Mouse (Mus musculus) ES-Bruce4 (cell line): ENCODE measurements around the gene Gemin7. TPM values are rescaled to one million over a fixed set of nuclear protein-coding genes. Genes with fewer than 3 reads are reported as not detected.
A peak's percentile ranks its signal among the peaks of the same experiment; 100 is the strongest.

ENCODE experiments used
- H3K27ac ChIP-seq: 2 replicates; pipeline ENCODE4 v1.5.1; 2012; ENCODE audit warnings: low read length, inconsistent platforms; ENCODE audit not compliant: insufficient read depth
- H3K27me3 ChIP-seq: 2 replicates; pipeline ENCODE4 v1.6.1; 2012; ENCODE audit warnings: mild to moderate bottlenecking, low read length, inconsistent platforms; ENCODE audit not compliant: control insufficient read depth, poor library complexity, insufficient read depth, severe bottlenecking
- H3K36me3 ChIP-seq: 2 replicates; pipeline ENCODE4 v1.6.1; 2012; ENCODE audit warnings: inconsistent platforms, mild to moderate bottlenecking, low read length, moderate library complexity; ENCODE audit not compliant: control insufficient read depth, poor library complexity, insufficient read depth, severe bottlenecking
- H3K4me1 ChIP-seq: one replicate; pipeline ENCODE4 v1.8.1; 2011; ENCODE audit warnings: low read length; ENCODE audit not compliant: control insufficient read depth, insufficient read depth
- H3K4me3 ChIP-seq: 2 replicates; pipeline ENCODE4 v1.5.1; 2011; ENCODE audit warnings: low read depth, mild to moderate bottlenecking, low read length
- H3K9ac ChIP-seq: 2 replicates; pipeline ENCODE4 v1.6.1; 2012; ENCODE audit warnings: low read depth, mild to moderate bottlenecking, inconsistent platforms; ENCODE audit not compliant: poor library complexity, severe bottlenecking
- H3K9me3 ChIP-seq: replicated peaks from 2 replicates; pipeline ENCODE4 v1.6.1; 2012; ENCODE audit warnings: mild to moderate bottlenecking, low read length, inconsistent platforms; ENCODE audit not compliant: control insufficient read depth, poor library complexity, insufficient read depth, severe bottlenecking
- CTCF ChIP-seq: IDR thresholded peaks from one replicate; pipeline ENCODE4 v1.8.1; 2011; ENCODE audit warnings: low read depth, low read length
- EP300 ChIP-seq: IDR thresholded peaks from 2 replicates; pipeline ENCODE4 v1.6.1; 2011; ENCODE audit warnings: low read depth, low read length; ENCODE audit not compliant: insufficient read depth
- POLR2A ChIP-seq: IDR thresholded peaks from one replicate; pipeline ENCODE4 v1.8.1; 2011; ENCODE audit warnings: low read length; ENCODE audit not compliant: insufficient read depth
- polyA plus RNA-seq: library from polyadenylated mRNA; stranded (reverse); fragments of >200 nt; gene quantifications from 2 replicates; pipeline ENCODE4 v1.2.4, GENCODE M21; 2011; ENCODE audit warnings: low read depth; ENCODE audit not compliant: missing spikeins, insufficient read depth, insufficient read length

Gene Gemin7
- polyA plus RNA-seq, 1 experiment: 30.5 TPM

DNA sequence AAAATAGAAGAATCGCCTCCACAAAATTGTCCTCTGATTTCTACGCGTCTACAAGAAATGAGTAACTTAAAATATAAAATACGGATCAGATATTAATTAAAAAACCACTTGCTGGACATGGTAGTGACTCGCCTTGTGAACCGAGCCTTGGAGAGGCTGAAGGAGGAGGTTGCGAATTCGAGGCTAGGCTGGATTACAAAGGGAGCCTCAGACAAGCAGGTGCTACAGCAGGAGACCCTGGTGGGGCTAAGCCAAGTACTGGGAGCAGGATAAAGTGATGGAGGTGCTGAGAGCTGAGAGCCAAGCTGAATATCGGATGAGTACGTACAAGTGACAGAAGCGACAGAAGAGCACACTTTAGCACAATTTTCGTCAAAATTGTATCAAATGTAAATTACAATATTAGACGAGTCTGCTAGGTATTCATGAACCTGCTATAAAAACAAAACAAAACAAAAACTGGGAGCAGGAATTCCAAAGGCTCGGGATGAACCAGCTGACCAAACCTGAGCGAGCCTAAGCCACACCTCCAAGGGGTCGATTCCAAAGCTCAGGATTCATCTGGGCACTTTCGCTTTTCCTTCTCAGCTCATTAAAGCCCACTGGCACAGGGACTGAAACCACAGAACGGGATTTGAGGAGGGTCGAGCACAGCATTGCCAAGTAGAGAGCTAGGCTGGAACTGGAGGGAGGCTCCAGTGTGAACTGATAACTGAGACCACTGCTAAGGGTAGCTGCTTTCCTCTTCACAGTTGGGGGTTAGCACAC is 14.6 kb downstream of the Gemin7 start, which contains the start of gene Ppp1r37:
Gene Ppp1r37 (minus strand): TSS at position 434 of the 768 bp plus-strand sequence.
- H3K36me3 ChIP-seq: peaks cover 5% of the 10 kb centered on the region; the same call in 1 of the 2 replicates

DNA sequence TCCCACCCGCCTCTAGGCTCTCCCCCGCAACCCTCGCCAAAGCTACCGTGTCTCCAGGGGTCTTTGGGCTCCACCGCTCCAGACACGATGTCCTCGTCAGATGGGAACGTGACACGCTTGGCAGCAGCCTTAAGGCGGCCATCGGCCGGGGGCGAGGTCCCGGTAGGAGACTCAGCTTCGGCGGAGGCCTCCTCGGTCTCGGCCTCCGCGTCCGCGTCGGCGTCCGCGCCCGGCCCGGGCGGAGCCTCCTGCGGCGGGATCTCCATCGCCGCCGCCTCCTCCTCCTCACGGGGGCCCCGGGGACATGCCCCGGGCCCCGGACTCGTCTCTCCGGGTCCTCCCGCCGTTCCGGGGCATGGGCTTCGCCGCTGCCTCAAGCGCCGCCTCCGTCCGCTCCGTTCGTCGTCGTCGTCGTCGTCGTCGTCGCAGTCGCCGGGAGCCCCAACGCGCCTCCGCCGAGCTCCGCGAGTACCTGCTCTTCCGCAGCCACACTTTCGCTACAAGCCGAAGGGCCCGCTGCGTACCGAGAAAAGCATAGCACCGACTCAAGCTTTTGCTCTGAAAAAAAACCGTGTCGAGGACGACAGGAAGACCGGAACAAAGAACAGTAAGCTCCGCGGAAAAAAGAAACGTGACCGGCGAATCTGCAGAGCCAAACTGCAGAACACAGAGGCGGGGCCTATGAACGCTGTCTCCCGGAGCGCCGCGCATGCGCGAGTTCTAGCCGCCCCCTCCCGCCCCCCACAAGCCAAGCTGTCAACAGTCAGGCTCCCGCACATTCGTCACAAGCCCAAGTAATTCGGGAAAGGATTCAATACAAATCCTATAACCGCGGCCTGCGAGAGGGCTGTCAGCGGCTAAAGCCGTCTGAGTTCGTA is 15.4 kb downstream of the Gemin7 start:
- H3K36me3 ChIP-seq: peaks cover 5% of the 10 kb centered on the region; the same call in 1 of the 2 replicates
- TF ChIP-seq CTCF: no peak
- TF ChIP-seq POLR2A: no peak
- TF ChIP-seq EP300: no peak
- H3K9ac ChIP-seq: peak overlapping the region; percentile 74

More for the DNA sequence above, 14.6 kb downstream of the Gemin7 start, which contains the start of gene Ppp1r37:
- Histone ChIP-seq H3K9me3 (no peaks in the 10 kb centered on the region), H3K27ac (no peak within 1 kb of the TSS), H3K4me3 (peak within 1 kb of the TSS; percentile 79), H3K4me1 (peaks cover 4% of the 10 kb centered on the region), H3K9ac (peak within 1 kb of the TSS; percentile 74), H3K27me3 (no peaks in the 10 kb centered on the region)
- TF ChIP-seq POLR2A: no peak
- TF ChIP-seq CTCF: no peak
- no peak for TF ChIP-seq EP300

DNA sequence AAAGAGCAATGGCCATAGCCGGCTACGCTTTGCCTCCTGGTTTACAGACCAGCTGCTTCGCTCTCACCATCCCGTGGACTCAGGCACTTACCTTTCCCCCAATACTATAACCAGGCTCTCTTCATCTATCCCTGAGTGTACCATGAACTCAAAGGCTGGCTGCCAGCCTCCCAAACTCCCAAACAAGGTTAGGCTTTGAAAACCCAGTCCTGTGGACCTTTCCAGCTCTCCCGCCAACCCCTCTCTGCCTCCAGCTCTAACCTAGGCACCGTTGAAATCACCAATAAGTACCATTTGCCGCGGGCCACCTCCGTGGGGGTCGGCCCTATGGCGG is 16.0 kb downstream of the Gemin7 start:
- H3K4me3 ChIP-seq: peak overlapping the region; percentile 79
- H3K36me3 ChIP-seq: peaks cover 5% of the 10 kb centered on the region; the same call in 1 of the 2 replicates
- no peaks in the 10 kb centered on the region for H3K9me3 ChIP-seq
- H3K9ac ChIP-seq: peak overlapping the region; percentile 74
- H3K4me1 ChIP-seq: peaks cover 4% of the 10 kb centered on the region
- no peak for TF ChIP-seq EP300
- TF ChIP-seq POLR2A: no peak
- no peak for TF ChIP-seq CTCF
- no peak overlapping the region for H3K27ac ChIP-seq
- no peaks in the 10 kb centered on the region for H3K27me3 ChIP-seq

More for the DNA sequence above, 15.4 kb downstream of the Gemin7 start:
- Histone ChIP-seq H3K4me3 (peak overlapping the region; percentile 79), H3K9me3 (no peaks in the 10 kb centered on the region), H3K27ac (no peak overlapping the region), H3K4me1 (peaks cover 4% of the 10 kb centered on the region), H3K27me3 (no peaks in the 10 kb centered on the region)

DNA sequence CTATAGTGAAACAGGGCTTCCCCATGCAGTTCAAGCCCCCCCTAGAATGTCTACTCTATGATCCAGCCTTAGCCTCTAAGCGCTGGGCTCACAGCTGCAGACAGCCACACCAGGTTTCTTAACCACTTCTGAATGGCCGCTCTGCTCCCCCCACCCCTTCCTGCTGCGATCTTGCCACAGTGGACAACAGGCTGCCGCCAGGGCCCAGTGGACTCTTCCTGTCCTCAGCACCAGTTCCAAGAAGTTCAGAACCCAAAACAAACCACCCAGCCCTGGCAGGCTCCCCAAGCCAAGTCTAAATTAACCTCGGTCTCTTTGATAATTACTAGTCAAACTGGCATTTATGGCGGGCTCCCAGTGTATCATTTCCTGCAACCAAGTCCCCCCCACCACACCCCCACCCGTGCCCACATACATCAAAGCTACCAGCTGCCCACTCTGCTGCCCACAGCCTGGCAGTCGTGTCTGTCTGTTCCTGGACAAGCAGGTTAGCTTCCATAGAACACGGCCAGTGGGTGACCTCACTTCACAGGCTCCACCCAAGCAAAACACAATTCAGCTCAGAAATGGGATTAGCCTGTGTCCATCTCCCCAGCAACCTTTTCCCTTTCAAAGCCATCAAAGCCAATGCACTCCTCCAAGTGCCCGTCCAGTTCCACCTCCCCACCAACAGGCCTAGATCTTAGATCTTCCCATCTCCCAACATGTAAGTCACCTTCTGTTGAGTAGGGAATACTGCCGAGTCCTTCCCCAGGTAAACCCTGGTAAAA is 16.7 kb downstream of the Gemin7 start:
- peak overlapping the region; percentile 74 for H3K9ac ChIP-seq
- peak overlapping the region; percentile 79 for H3K4me3 ChIP-seq
- peaks cover 5% of the 10 kb centered on the region; the same call in 1 of the 2 replicates for H3K36me3 ChIP-seq
- no peaks in the 10 kb centered on the region for H3K9me3 ChIP-seq
- no peak overlapping the region for H3K27ac ChIP-seq
- no peaks in the 10 kb centered on the region for H3K27me3 ChIP-seq
- H3K4me1 ChIP-seq: peaks cover 4% of the 10 kb centered on the region
- TF ChIP-seq EP300: no peak
- TF ChIP-seq POLR2A: no peak
- no peak for TF ChIP-seq CTCF

DNA sequence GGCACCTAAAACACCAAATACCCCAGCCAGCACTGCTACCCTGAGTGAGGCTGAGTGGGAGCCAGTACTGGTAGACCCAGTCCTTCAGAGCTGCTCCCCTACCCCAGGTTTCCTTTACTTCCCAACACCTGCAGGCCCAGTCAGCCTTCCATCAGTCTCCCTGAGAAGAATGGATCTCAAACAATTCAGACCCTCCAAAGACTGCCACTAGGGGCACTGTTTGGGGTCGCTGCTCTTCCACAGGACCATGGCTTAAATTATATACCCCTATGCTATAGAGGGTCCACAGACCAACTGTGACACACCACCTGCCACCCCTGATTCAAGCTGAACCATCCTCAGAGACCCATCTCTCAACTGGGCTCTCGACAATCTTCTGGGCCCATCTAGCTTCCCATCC is 18.4 kb downstream of the Gemin7 start:
- Histone ChIP-seq H3K27ac (no peak overlapping the region), H3K9me3 (no peaks in the 10 kb centered on the region), H3K4me3 (no peak overlapping the region), H3K27me3 (no peaks in the 10 kb centered on the region), H3K36me3 (0 out of 2 replicates have a peak, but pooled peaks cover 4% of the 10 kb centered on the region), H3K9ac (no peak overlapping the region), H3K4me1 (peaks cover 4% of the 10 kb centered on the region)
- peak; percentile 55 for TF ChIP-seq CTCF
- TF ChIP-seq POLR2A: no peak
